Mouse (Mus musculus) gastrocnemius, postnatal 36 days (tissue): Measurements from ENCODE around the gene Ascc2. TPM values are rescaled to one million over a fixed set of nuclear protein-coding genes. Genes with fewer than 3 reads are reported as not detected.
"Not testable (repeated sequence)": the region's sequence is repeated elsewhere in the genome, so short reads cannot be mapped to it uniquely, and the experiment has no call there.

Experiments used
- DNase-seq, 2 experiments: peaks; one replicate each; pipeline ENCODE4 v3.0.0; 2022
- intact Hi-C: fragments of 180-260 bp; cut with DNase I; formaldehyde crosslinking; loops from one replicate; pipeline ENCODE4 v1.15.1; 2025
- total RNA-seq, 2 experiments: library from RNA; stranded (reverse); gene quantifications; 2 replicates each; pipeline ENCODE4 v1.2.3; 2021

Ascc2 gene
- total RNA-seq, 2 experiments from 2014 or later, result 13.3 to 16.1 TPM

DNA sequence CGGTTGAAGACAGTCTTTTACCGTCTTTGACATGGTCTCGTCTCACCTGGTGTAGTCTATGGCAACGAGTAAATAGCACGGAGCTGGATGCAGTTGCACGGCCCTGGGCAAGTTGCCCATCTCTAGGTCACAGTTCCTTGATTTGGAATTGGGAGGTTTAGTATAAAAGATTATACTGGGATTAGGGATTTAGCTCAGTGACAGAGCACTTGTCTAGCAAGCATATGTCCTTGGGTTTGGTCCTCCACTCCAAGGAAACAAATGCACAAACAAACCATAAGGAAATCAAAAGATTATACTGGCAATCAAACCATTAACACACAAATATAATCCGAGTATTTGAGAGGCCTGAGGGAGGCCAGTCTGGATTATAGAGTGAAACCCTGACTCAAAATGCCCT lies 9.9 kb upstream of the Ascc2 start:
- no peak for DNase-seq
- intact Hi-C loops, result no loop called here

DNA sequence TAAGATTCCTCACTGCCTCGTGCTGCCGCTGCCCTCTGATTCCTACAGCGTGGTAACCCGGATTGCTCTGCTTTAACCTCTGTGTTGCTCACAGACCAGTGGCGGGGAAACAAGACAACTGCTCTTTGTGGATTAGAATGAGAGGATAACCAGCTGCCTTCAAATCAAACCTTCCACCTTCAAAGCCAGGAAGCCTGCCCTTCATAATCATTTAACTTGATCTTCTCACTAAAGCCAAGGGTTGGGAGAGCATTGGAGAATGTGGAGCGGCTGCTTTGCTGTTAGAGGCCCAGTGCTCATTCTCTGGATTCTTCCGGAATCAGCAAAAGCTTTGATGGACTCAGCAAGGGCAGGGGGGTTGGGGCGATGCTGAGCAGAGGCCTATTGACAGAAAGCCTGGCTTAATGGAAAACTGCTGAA lies 7.7 kb upstream of the Ascc2 start:
- no peak for DNase-seq
- intact Hi-C loops, result no loop called here

DNA sequence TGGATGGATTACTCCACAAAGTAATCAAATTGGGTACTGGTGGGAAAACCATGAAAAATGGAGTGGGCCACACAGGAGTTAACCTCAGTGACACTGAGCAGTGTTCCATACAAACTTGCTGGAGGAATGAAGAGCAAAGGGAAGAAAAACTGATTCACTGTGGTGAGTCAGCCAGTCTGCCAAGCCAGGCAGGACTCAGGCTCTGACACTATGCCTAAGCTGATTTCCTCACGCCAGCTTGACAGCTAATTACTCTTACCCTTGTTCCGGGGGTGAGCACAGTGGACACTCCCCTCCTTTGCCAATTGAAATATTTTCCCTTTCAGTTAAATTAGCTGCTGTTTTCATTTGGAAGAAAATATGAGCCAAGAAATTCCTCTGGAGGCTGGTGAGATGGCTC lies 4.1 kb upstream of the Ascc2 start:
- DNase-seq, result no peak
- intact Hi-C loops, result no loop called here

DNA sequence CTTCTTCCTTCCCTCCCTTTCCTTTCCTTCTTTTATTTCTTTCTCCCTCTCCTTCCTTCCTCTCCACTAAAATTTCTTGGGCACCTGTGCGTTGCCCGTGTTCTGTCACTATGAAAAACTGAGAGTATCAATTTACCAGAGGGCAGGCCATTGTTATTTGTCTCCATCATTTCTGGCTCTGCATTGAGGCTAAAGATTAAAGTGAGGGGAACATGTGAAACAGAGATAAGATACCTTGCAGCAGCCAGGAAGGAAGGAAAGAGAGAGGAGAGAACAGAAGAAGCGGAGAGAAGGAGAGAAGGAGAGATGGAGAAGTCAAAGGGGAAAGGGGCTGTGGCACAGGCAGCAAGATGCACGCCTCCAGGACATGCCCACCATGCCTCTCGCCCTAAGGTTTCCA lies 3.2 kb upstream of the Ascc2 start:
- intact Hi-C loops, result no loop called here

DNA sequence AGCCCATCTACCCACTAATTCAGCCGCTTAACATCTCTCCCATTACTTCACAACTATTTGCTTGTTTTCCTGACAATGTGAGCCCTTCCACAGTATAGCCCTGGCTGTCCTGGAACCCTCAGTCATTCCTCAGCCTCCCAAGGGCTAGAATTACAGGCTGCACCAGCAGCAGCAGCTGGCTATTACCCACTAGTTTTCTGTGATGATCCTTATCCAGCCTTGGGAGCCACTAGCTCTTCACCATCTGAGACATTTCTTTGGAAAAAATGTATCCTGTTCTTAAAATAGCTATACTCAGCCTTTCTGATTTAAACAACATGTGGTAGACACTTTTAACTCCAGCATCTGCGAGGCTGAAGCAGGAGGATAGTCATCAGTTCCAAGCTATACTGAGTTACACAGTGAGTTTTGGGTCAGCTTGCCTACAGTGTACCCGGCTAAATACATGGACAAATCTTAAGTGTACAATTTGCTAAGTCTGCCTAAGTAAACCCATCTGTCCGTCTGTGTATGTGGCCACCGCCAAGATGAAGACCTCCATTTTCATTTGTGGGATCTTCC lies 685 bp upstream of the Ascc2 start:
- DNase-seq, result no peak
- intact Hi-C loops, result loop anchor here (5.0 kb wide), 1 partner anchor 35 kb away; no protein-coding TSS in a partner anchor

More for the DNA sequence above, 3.2 kb upstream of the Ascc2 start:
- DNase-seq, result no peak

DNA sequence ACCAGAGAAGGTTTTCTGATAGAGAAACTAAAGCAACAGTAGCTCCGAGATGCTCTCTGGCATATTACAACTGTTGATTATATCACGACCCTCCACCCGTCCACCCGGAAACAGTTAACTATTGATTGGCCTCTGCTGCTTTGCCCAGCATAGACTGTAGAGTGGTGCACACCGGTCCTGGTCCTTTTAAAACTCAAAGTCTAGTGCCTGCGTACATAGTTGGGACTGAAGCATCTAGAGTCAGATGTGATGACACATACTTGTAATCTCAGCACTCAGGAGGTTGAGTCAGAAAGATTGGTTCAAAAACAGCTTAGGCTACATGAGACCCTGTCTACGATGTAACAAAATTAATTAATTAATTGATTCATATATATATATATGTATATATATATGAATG lies 714 bp downstream of the Ascc2 start:
- intact Hi-C loops, result loop anchor here (5.0 kb wide), 1 partner anchor 36 kb away; no protein-coding TSS in a partner anchor
- DNase-seq, result no peak

DNA sequence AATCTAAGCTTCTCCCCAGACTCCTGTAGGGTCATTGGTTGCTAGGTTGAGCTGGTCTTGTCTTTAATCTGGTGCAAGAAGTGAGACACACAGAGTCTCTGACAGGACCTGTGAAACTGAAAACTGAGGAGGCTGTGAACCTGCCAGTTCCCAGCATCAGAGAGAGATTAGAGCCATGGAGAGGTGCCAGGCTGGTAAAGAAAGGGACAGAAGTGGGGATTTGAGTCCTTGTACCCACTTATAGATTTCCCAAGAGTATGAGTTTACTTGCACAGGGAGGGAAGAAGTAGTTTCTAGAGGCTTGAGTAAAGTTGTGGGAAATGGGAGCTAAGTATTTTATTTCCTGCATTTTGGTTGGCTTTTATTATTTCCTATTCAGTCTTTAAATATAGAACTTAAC lies 3.6 kb downstream of the Ascc2 start:
- intact Hi-C loops, result no loop called here

DNA sequence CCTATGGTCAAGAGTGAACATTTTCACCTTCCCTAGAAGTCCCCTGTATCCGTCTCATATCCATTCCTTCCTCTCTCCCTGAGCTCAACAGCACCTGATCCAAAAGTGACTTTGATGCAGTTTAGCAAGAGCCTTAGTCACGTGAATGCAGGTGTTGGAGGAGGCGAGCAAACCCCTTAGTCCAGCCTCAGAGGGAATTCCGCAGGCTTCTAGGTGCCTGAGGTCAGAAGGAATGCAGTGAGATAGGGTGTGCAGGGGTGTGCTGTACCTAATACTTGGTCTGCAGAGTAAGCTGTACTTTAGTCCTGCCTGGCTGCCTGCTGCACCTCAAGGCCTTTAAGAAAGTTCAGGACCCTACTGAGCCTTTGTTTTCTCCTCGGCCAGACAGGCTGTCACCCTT lies 6.2 kb downstream of the Ascc2 start:
- intact Hi-C loops, result no loop called here
- DNase-seq, result no peak

More for the DNA sequence above, 3.6 kb downstream of the Ascc2 start:
- DNase-seq, result no peak

DNA sequence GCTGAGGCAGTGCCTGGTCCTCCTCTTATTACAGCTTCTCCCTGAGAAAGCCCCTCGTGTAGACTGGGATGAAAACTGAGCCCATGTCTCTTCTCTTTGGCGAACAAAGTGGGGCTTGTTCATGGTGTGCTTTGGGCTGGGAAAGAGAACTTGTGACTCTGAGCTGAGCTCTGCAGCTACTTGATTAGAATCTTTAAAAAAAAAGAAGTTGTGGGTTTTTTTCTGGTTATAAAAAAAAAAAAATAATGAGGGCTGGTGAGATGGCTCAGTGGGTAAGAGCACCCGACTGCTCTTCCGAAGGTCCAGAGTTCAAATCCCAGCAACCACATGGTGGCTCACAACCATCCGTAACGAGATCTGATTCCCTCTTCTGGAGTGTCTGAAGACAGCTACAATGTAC lies 7.6 kb downstream of the Ascc2 start:
- DNase-seq, intact Hi-C loops: not testable (repeated sequence)

DNA sequence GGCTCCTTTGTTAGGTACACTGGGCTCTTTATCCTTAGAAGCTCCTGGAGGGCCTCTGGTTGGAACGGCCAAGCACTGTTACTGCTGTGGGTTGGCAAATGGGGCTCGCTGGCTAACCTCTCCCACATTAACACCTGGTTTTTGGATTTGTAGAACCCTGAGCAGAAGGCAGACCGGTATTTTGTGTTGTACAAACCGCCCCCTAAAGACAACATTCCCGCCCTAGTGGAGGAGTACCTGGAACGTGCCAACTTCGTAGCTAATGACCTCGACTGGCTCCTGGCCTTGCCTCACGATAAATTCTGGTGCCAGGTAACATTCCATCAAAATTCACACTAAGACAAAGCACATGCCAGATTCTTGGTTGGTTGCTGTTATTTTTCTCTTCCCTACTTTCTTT lies 8.9 kb downstream of the Ascc2 start:
- intact Hi-C loops, result no loop called here
- DNase-seq, result no peak

DNA sequence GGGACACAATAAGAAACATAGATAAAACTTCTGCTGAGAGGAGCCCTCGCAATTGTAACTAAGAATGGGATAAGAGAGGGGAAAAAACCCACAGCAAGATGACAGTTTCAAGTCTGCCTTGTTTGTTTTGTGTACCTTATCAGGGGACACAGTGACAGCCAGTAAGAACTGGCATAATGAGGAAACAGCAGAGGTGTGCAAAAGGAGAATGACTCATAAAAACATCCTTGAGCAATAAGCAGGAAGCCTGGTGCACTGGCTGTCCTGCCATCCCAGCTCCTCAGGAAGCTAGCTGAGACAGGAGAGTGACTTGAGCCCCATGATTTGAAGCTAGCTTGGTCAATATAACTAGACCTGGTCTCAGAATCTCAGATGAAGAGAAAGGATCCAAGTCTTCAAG lies 22.3 kb downstream of the Ascc2 start:
- intact Hi-C loops, result no loop called here
- DNase-seq, result no peak

DNA sequence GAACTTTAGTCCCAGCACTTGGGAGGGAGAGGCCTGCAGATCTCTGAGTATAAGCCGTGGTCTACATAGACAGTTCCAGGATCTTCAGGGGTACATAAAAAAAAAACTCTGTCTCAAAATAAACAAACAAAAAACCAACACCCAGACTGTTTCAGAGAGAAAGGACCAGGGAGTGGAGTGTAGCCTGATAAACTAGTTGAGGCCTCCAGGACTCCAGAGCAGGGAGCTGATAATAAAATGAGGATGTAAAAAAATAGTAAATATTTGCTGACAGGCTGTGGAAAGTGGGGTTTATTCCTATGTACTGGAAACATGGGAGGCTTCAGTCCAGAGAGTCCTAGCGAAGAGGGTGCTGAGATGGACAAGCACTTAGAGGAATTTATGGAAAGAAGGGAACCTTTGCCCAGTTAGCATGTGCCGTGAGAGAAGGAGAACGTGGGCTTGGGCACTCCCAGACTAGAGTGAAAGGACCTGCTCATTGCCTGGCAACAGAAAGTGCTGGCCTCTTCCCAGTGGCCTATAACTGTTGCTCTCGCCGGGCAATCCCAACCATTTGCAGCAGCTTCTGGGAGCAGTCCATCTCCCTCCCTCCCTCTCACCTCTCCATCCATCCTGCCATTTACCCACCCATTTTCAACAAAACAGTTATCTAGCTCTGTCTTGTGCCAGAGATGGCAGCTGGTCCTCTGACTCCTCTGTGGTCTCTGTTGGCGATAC lies 22.9 kb downstream of the Ascc2 start:
- no peak for DNase-seq
- intact Hi-C loops, result no loop called here

DNA sequence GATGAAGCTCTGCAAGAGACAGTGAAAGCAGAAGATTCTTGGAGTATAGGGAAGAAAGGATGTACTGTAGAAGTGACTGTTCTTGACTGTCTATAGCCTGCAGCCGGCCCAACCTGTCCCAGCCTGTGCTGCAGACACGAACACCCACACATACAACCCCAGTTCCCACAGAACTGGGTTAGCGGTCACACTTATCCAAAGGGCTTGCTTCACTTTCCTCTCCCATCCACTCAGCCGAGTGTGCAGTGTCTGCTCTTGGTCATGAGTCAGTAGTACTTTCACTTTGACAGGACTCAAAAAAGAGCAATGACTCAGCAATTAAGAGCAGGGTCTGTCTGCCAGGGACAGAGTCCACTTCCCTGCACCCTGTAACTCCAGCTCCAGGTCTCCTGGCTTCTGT lies 23.8 kb downstream of the Ascc2 start:
- no peak for DNase-seq
- intact Hi-C loops, result no loop called here

DNA sequence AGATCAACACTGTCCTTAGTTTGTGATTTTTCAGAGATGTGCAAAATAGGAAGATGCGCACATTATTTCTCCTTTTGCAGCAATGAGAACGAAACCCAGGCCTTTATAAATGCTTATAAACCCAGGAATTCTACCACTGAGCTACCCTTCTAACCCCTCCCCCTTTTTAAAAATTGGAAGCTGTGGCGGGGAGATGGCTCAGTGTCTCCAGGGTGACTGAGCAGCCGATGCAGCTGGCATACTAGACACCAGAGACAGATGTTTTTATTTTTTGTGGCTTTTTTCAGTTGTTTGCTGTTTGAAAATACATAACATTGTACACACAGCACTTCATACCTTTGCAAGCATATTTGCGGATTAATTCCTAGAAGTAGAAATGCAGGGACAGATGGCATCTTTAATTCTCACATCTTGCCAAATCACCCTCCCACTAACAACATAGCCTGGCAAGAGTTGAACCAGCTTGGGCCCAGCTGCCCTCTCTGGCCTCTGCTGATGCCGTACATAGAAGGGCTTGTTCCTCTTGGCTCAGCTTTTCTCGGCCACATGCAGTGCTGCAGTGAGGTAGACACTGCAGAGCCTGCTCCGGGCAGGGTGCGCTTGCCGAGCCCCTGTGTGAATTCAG lies 24.4 kb downstream of the Ascc2 start:
- intact Hi-C loops, result no loop called here
- DNase-seq, result no peak

DNA sequence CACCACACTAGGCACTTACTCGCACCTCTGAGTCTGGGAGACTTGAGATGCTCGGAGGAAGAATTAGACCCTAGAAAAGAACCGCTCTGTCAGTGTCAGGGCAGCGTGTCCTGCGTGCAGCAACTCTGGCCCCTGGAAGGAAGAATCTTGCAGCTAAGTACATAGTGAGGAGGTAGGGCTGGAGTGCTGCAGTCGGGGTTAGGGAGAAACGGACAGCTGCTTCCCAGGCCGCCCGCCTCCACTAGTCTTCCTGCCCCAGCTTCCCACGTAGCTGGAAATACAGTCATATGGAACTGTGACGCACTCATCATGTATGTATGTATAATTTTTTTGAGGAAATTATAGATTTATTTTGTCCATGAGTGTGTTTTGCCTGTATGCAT lies 24.9 kb downstream of the Ascc2 start:
- intact Hi-C loops, result no loop called here
- no peak for DNase-seq

DNA sequence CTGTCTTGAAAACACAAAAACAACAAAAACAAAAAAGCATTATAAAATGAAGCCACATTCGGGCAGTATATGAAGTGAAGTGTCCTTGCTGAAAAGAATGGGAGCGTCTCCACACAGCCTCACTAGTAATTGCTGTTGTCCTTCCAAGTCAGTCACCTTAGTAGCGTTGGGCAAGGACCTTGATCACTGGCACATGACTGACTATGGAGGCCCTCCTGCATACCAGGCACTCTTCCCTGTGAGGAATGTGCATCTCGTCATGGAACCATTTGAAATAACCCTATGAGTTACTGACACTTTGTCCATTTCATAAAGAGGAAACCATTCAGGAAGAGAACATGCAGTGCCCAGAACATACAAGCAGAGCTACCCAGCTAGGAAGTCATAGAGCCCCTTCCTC lies 34.2 kb downstream of the Ascc2 start:
- no peak for DNase-seq
- intact Hi-C loops, result no loop called here

DNA sequence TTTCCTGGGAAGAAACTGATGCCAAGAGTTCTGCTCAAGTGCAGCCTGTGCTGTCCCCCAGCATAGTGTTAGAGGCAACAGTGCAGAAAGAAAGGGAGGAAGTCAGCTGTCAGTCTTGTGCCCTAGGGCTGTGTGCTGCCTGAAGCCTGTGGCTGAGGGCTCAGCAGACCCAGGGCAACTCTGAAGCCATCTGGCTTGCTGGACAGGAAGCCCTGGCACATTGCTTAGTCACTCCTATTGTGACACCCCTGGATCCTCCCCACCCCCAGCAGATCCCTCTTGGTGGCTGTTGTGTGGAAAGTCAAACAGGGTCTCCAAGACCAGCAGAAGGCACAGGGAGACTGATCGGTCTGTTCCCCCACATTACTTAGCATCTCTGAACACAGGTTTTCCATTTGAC lies 37.0 kb downstream of the Ascc2 start:
- intact Hi-C loops, result no loop called here
- DNase-seq, result no peak

DNA sequence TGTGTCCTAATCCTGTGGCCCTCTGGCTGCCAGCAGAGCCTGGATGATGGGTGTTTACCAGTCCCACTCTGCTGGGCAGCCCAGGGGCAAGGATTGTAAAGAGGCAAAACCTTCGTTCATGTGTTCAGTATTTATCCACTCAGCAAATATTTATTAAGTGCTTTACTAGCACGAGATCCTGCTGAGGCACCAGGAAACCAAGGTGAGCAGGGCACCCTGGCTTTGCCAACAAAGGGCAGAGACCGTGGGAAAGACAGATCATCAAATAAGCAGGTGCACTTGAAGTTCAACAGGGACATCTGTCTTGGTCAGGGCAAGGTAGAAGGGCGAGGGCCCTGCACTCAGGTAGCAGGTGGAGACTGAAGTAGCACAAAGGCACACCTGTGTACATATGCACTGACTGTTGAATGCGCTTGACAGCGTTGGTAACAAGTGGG lies 37.6 kb downstream of the Ascc2 start:
- intact Hi-C loops, result no loop called here
- no peak for DNase-seq

DNA sequence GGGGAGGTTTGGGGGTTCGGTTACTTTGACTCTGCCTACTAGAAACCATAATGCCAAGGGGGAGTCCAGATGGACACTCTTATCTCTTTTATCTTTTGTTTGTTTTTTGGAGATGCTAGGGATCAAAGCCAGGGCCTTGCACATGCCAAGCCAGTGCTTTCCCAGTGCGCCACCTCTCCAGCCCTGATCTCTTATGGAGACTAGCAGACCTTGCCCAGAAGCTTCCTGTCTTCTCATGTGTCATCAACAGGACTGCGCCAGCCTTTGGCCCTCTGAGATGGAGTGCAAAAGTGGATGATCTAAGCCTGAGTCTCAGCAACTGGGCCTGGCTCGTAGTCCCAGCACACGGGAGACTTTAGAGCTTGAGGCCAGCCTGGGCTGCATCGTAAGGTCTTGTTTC lies 38.1 kb downstream of the Ascc2 start:
- intact Hi-C loops, result no loop called here

DNA sequence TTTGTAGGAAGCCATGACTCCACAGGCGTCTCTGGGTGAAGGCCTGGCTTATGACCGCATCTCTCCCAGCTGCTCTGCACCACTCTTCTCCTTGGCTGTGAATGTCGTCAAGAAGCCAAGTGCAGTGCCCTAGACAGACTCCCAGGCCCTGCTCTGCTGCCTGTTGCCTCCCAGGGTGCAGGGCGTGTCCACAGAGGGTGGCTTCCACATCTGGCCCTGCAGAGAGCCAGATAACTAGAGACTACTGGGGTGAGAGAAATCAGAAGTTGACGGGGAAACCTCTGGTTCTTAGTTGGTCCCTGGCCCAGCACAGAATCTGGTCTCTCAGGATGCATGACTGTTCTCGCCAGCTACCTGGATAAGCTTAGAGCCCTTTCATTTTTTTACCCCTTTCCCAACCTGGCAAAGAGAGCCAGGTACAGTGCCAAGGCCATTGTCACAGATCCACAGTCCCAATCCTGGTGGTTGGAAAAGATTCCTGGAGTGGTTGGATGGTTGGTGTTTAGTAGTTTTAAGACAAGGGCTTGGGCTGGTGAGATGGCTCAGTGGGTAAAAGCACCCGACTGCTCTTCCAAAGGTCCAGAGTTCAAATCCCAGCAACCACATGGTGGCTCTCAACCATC lies 39.8 kb downstream of the Ascc2 start:
- no peak for DNase-seq
- intact Hi-C loops, result no loop called here

More for the DNA sequence above, 38.1 kb downstream of the Ascc2 start:
- DNase-seq, result no peak

DNA sequence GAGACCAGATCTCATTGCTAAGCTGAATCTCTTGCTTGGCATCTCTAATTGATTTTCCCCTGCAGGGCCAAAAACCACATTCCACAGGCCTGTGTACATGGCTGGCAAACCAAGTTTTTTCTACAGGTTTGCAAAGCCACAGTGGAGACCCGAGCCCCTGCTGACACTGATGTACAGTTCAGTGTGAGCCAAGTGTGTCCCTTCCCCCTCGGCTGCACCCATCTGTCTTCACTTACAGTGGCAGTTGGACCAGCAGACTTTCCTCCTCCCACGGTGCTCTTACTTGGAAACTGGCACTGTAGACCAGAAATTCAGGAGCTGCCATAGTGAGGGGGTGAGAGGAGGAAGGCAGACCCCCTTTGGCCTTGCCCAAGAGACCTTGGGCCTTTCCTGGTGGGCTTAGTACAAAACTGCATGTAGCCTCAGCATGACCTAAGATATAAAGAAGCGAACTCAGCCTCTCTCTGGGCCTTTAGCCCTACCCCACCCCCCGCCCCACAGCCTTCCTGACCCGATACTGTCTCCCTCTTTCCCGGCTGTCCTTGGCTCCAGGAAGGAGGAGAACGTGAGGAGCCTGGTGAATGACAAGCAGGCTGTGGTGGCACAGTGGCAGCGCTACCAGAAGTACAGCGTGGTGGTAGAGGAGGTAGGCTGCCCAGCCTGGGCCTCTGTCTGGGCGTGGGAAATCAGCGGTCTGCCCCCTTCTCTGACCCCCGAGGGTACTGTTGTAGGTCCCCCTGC lies 41.3 kb downstream of the Ascc2 start:
- no peak for DNase-seq
- intact Hi-C loops, result no loop called here
